8 mouse cellular contexts compared by ENCODE assay signal in the genomic region with DNA sequence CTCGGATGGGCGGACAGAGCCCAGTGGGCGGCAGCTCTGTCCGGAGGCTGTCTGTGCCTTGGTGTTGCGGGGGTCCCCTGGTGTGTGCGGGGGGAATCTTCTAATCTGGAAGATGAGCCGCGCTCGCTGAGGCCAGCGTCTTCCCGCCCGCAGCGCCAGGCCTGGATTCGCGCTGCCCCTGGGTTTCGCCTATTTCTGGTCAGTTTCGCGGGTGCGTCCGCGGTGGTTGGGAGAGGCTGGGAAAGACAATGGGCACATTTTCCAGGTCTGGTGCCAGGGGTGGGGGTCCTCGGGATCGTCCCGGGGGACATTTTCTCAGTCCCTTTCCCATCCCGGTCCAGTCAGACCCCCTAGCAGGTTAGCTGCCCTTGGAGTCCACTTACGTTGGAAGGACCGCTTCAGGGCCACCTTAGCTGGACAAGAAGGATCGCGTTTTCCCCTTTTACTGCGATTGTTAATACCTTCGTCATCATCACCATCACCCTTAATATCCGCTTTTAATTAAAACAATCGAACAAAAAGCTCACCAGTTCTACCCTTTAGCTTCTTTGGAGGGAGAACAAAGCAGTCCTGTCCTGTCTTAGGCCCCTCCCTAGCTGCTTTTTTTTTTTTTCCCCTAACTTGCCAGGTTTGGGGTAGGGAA. TPM values are rescaled to one million over a fixed set of nuclear protein-coding genes. Genes with fewer than 3 reads are reported as not detected.
DNase-seq lines count a peak whose midpoint lies in the region; ATAC-seq lines count a peak whose summit lies in the region.

No protein-coding gene starts in this region.

- H3K9ac ChIP-seq in forebrain, embryonic 13.5 days, result no peak overlapping the region
- H3K9ac ChIP-seq in intestine, embryonic 14.5 days (ENCODE audit: low read length), result 0 out of 2 replicates have a peak overlapping the region, but pooled peaks have one; percentile 27
- peak overlapping the region; percentile 68 for H3K9ac ChIP-seq in midbrain, embryonic 14.5 days (replicated peaks; ENCODE audit: low read length)

- H3K9me3 ChIP-seq in forebrain, embryonic 13.5 days (replicated peaks), result no peaks in the 10 kb centered on the region
- H3K9me3 ChIP-seq in intestine, embryonic 14.5 days (ENCODE audit: control insufficient read depth, low read length), result no peaks in the 10 kb centered on the region
- H3K9me3 ChIP-seq in midbrain, embryonic 14.5 days (ENCODE audit: control insufficient read depth, low read length), result no peaks in the 10 kb centered on the region

- under 1% methylated on average over 33 of the region's 33 CpGs for WGBS in forebrain, embryonic 13.5 days
- 2% methylated on average over 33 of the region's 33 CpGs for WGBS in intestine, embryonic 14.5 days
- WGBS in midbrain, embryonic 14.5 days, result under 1% methylated on average over 33 of the region's 33 CpGs

- peaks cover 98% of the 10 kb centered on the region for H3K27me3 ChIP-seq in forebrain, embryonic 13.5 days
- H3K27me3 ChIP-seq in intestine, embryonic 14.5 days (replicated peaks; ENCODE audit: control insufficient read depth, insufficient read depth, low read length), result peaks cover 98% of the 10 kb centered on the region
- H3K27me3 ChIP-seq in midbrain, embryonic 14.5 days (ENCODE audit: control insufficient read depth, insufficient read depth, low read length), result peaks cover 69% of the 10 kb centered on the region

- no peaks in the 10 kb centered on the region for H3K36me3 ChIP-seq in forebrain, embryonic 13.5 days (ENCODE audit: poor library complexity, severe bottlenecking)
- no peaks in the 10 kb centered on the region for H3K36me3 ChIP-seq in intestine, embryonic 14.5 days (ENCODE audit: control insufficient read depth, insufficient read depth, low read length)
- H3K36me3 ChIP-seq in midbrain, embryonic 14.5 days (ENCODE audit: control insufficient read depth, insufficient read depth, low read length), result no peaks in the 10 kb centered on the region

- peak overlapping the region; percentile 32 for H3K4me3 ChIP-seq in forebrain, embryonic 13.5 days
- peak overlapping the region; percentile 33; the same call in 1 of the 2 replicates for H3K4me3 ChIP-seq in intestine, embryonic 14.5 days (ENCODE audit: low read depth, low read length)
- H3K4me3 ChIP-seq in midbrain, embryonic 14.5 days (replicated peaks; ENCODE audit: low read depth, low read length), result peak overlapping the region; percentile 43

- H3K27ac ChIP-seq in forebrain, embryonic 13.5 days, result no peak overlapping the region
- H3K27ac ChIP-seq in intestine, embryonic 14.5 days (ENCODE audit: low read depth), result peak overlapping the region; percentile 3; the same call in 1 of the 2 replicates
- H3K27ac ChIP-seq in midbrain, embryonic 14.5 days (replicated peaks; ENCODE audit: low read depth, low read length), result peak overlapping the region; percentile 95

- H3K4me2 ChIP-seq in forebrain, embryonic 13.5 days, result peak overlapping the region; percentile 14; the same call in 1 of the 2 replicates
- H3K4me2 ChIP-seq in intestine, embryonic 14.5 days (ENCODE audit: low read length), result no peak overlapping the region
- H3K4me2 ChIP-seq in midbrain, embryonic 14.5 days (ENCODE audit: low read length), result peak overlapping the region; percentile 97

- DNase-seq in right cerebral cortex, postnatal 4 days, result peak; percentile 15
- no peak for DNase-seq in right cerebral cortex, adult 2 months (ENCODE audit: low spot score in 2 of 2)
- peak; percentile 79 for DNase-seq in intestine, embryonic 14.5 days (ENCODE audit: low spot score)
- peak; percentile 54 for DNase-seq in midbrain, embryonic 14.5 days
- DNase-seq in urinary bladder, postnatal 4 days (ENCODE audit: low spot score in 2 of 2), result no peak
- DNase-seq in ovary, postnatal 36 days (ENCODE audit: low spot score), result no peak
- no peak for DNase-seq in c-Kit-positive CD71-positive TER-119-positive erythroid progenitor cells, embryonic 14.5 days (ENCODE audit: low spot score)

- peaks cover 20% of the 10 kb centered on the region for H3K4me1 ChIP-seq in forebrain, embryonic 13.5 days
- H3K4me1 ChIP-seq in intestine, embryonic 14.5 days (replicated peaks; ENCODE audit: control insufficient read depth, insufficient read depth, low read length), result peaks cover 9% of the 10 kb centered on the region
- H3K4me1 ChIP-seq in midbrain, embryonic 14.5 days (ENCODE audit: control insufficient read depth, insufficient read depth, low read length), result 0 out of 2 replicates have a peak, but pooled peaks cover 6% of the 10 kb centered on the region

- ATAC-seq in forebrain, embryonic 13.5 days, result no peak
- no peak for ATAC-seq in intestine, embryonic 14.5 days (replicated peaks; ENCODE audit: low FRiP score, low TSS enrichment, low read depth)
- peak; percentile 25; the same call in 1 of the 2 replicates for ATAC-seq in midbrain, embryonic 14.5 days (ENCODE audit: low FRiP score, low TSS enrichment)

RNA-seq across cellular contexts. Expression of a gene that starts 1.6 kb away (rescaled TPM):
- polyA plus RNA-seq in forebrain, embryonic 13.5 days (2015; fragmentation: Nextera tagmentation; extraction: Ambion mirVana), result 0.81 and 0.88 TPM in 2 replicates
- polyA plus RNA-seq in intestine, embryonic 14.5 days (2014; fragmentation: Nextera tagmentation; extraction: Ambion mirVana), result 0.96 and 1.1 TPM in 2 replicates
- 23.1 and 23.8 TPM in 2 replicates for polyA plus RNA-seq in midbrain, embryonic 14.5 days (2014; fragmentation: Nextera tagmentation; extraction: Ambion mirVana)

RNA-seq across cellular contexts. Expression of a gene that starts 30.7 kb away (rescaled TPM):
- polyA plus RNA-seq in forebrain, embryonic 13.5 days (2015; fragmentation: Nextera tagmentation; extraction: Ambion mirVana), result 3.7 and 4.4 TPM in 2 replicates
- polyA plus RNA-seq in intestine, embryonic 14.5 days (2014; fragmentation: Nextera tagmentation; extraction: Ambion mirVana), result 41.8 and 50.5 TPM in 2 replicates
- 2.0 and 4.5 TPM in 2 replicates for polyA plus RNA-seq in midbrain, embryonic 14.5 days (2014; fragmentation: Nextera tagmentation; extraction: Ambion mirVana)

RNA-seq across cellular contexts. Expression of a gene that starts 57.8 kb away (rescaled TPM):
- polyA plus RNA-seq in forebrain, embryonic 13.5 days (2015; fragmentation: Nextera tagmentation; extraction: Ambion mirVana), result 12.6 and 12.8 TPM in 2 replicates
- polyA plus RNA-seq in intestine, embryonic 14.5 days (2014; fragmentation: Nextera tagmentation; extraction: Ambion mirVana), result 17.6 and 18.1 TPM in 2 replicates
- polyA plus RNA-seq in midbrain, embryonic 14.5 days (2014; fragmentation: Nextera tagmentation; extraction: Ambion mirVana), result 1.7 and 4.8 TPM in 2 replicates

Comparison
In these comparisons a context has a peak if more than half of its experiments do, and no peak if none do; other contexts are left out.
1. DNase-seq: peak in right cerebral cortex, postnatal 4 days (single experiment), intestine, embryonic 14.5 days (single experiment) and midbrain, embryonic 14.5 days (single experiment); none in right cerebral cortex, adult 2 months (0 of 2), urinary bladder, postnatal 4 days (0 of 2), ovary, postnatal 36 days (single experiment) and c-Kit-positive CD71-positive TER-119-positive erythroid progenitor cells, embryonic 14.5 days (single experiment).
2. RNA of a gene that starts 1.6 kb away (polyA plus RNA-seq): 23.1 to 23.8 TPM in midbrain, embryonic 14.5 days; 0.96 to 1.1 TPM in intestine, embryonic 14.5 days and 0.81 to 0.88 TPM in forebrain, embryonic 13.5 days; every median in the first group is over 10 times any median in the second.
3. Peak in every context shown above with its lines, with median percentiles within 50 percentile points of each other: H3K4me3 ChIP-seq.